Mouse (Mus musculus): ENCODE data around the gene Gm49450. TPM values are rescaled to one million over a fixed set of nuclear protein-coding genes. Genes with fewer than 3 reads are reported as not detected.

The Gm49450 gene
- polyA plus RNA-seq, 1 experiment, result 0.22 TPM

- Histone ChIP-seq H3ac (ENCODE audit: control insufficient read depth, insufficient read length, low read depth) (peak overlapping the region; percentile 49), H3K79me3 (ENCODE audit: low read depth) (no peaks in the 10 kb centered on the region), H3K4me3 (ENCODE audit: insufficient read depth, poor library complexity, severe bottlenecking) (no peak overlapping the region), H3K27me3 (ENCODE audit: control insufficient read depth, insufficient read depth, insufficient read length) (no peaks in the 10 kb centered on the region), H3K79me2 (ENCODE audit: control insufficient read depth, insufficient read depth) (no peaks in the 10 kb centered on the region), H3K36me3 (ENCODE audit: control insufficient read depth, insufficient read depth) (no peaks in the 10 kb centered on the region)
- TF ChIP-seq MYOD1 (IDR thresholded peaks at IDR 0.05; ENCODE audit: control insufficient read depth, insufficient read length, low read depth) (no peak), MAX (IDR thresholded peaks at IDR 0.05) (peak; percentile 96), USF1 (IDR thresholded peaks at IDR 0.05; ENCODE audit: low read depth) (no peak), CEBPB (IDR thresholded peaks at IDR 0.05; ENCODE audit: low read depth) (no peak), FOSL1 (IDR thresholded peaks at IDR 0.05; ENCODE audit: insufficient read depth, low read length, poor library complexity, severe bottlenecking) (no peak), CTCF (IDR thresholded peaks at IDR 0.05; ENCODE audit: control insufficient read depth, insufficient read depth, insufficient read length) (no peak), MYOG (IDR thresholded peaks at IDR 0.05; ENCODE audit: control insufficient read depth, extremely low read depth, insufficient read length) (no peak)
Measured at GRCm38 (mm10) chr15:98968701-98969371, 15.5 kb upstream of the Gm49450 start.

- Histone ChIP-seq H3K79me3 (ENCODE audit: low read depth) (no peaks in the 10 kb centered on the region), H3K4me3 (ENCODE audit: insufficient read depth, poor library complexity, severe bottlenecking) (no peak overlapping the region), H3K79me2 (ENCODE audit: control insufficient read depth, insufficient read depth) (no peaks in the 10 kb centered on the region), H3K36me3 (ENCODE audit: control insufficient read depth, insufficient read depth) (no peaks in the 10 kb centered on the region), H3K27me3 (ENCODE audit: control insufficient read depth, insufficient read depth, insufficient read length) (no peaks in the 10 kb centered on the region), H3ac (ENCODE audit: control insufficient read depth, insufficient read length, low read depth) (no peak overlapping the region)
- no peak for TF ChIP-seq MYOD1 (IDR thresholded peaks at IDR 0.05; ENCODE audit: control insufficient read depth, insufficient read length, low read depth)
- TF ChIP-seq MAX (IDR thresholded peaks at IDR 0.05), result no peak
- TF ChIP-seq CEBPB (IDR thresholded peaks at IDR 0.05; ENCODE audit: low read depth), result no peak
- no peak for TF ChIP-seq FOSL1 (IDR thresholded peaks at IDR 0.05; ENCODE audit: insufficient read depth, low read length, poor library complexity, severe bottlenecking)
- TF ChIP-seq USF1 (IDR thresholded peaks at IDR 0.05; ENCODE audit: low read depth), result no peak
- TF ChIP-seq MYOG (IDR thresholded peaks at IDR 0.05; ENCODE audit: control insufficient read depth, extremely low read depth, insufficient read length), result no peak
- TF ChIP-seq CTCF (IDR thresholded peaks at IDR 0.05; ENCODE audit: control insufficient read depth, insufficient read depth, insufficient read length), result no peak
Measured at GRCm38 (mm10) chr15:98959531-98959930, 6.2 kb upstream of the Gm49450 start.

GRCm38 (mm10) chr15:98958901-98959420 is 5.6 kb upstream of the Gm49450 start:
- Histone ChIP-seq H3K79me3 (ENCODE audit: low read depth) (no peaks in the 10 kb centered on the region), H3K4me3 (ENCODE audit: insufficient read depth, poor library complexity, severe bottlenecking) (no peak overlapping the region), H3K27me3 (ENCODE audit: control insufficient read depth, insufficient read depth, insufficient read length) (no peaks in the 10 kb centered on the region), H3K79me2 (ENCODE audit: control insufficient read depth, insufficient read depth) (no peaks in the 10 kb centered on the region), H3ac (ENCODE audit: control insufficient read depth, insufficient read length, low read depth) (no peak overlapping the region), H3K36me3 (ENCODE audit: control insufficient read depth, insufficient read depth) (no peaks in the 10 kb centered on the region)
- no peak for TF ChIP-seq CTCF (IDR thresholded peaks at IDR 0.05; ENCODE audit: control insufficient read depth, insufficient read depth, insufficient read length)
- TF ChIP-seq MYOG (IDR thresholded peaks at IDR 0.05; ENCODE audit: control insufficient read depth, extremely low read depth, insufficient read length), result no peak

GRCm38 (mm10) chr15:98957475-98957874 is 4.1 kb upstream of the Gm49450 start:
- Histone ChIP-seq H3ac (ENCODE audit: control insufficient read depth, insufficient read length, low read depth) (no peak overlapping the region), H3K79me2 (ENCODE audit: control insufficient read depth, insufficient read depth) (peaks cover 9% of the 10 kb centered on the region), H3K27me3 (ENCODE audit: control insufficient read depth, insufficient read depth, insufficient read length) (no peaks in the 10 kb centered on the region), H3K79me3 (ENCODE audit: low read depth) (peaks cover 8% of the 10 kb centered on the region), H3K4me3 (ENCODE audit: insufficient read depth, poor library complexity, severe bottlenecking) (no peak overlapping the region), H3K36me3 (ENCODE audit: control insufficient read depth, insufficient read depth) (peaks cover under 1% of the 10 kb centered on the region)
- no peak for TF ChIP-seq USF1 (IDR thresholded peaks at IDR 0.05; ENCODE audit: low read depth)
- TF ChIP-seq FOSL1 (IDR thresholded peaks at IDR 0.05; ENCODE audit: insufficient read depth, low read length, poor library complexity, severe bottlenecking), result no peak
- no peak for TF ChIP-seq CTCF (IDR thresholded peaks at IDR 0.05; ENCODE audit: control insufficient read depth, insufficient read depth, insufficient read length)
- no peak for TF ChIP-seq MYOD1 (IDR thresholded peaks at IDR 0.05; ENCODE audit: control insufficient read depth, insufficient read length, low read depth)
- TF ChIP-seq CEBPB (IDR thresholded peaks at IDR 0.05; ENCODE audit: low read depth), result no peak
- no peak for TF ChIP-seq MYOG (IDR thresholded peaks at IDR 0.05; ENCODE audit: control insufficient read depth, extremely low read depth, insufficient read length)
- no peak for TF ChIP-seq MAX (IDR thresholded peaks at IDR 0.05)

GRCm38 (mm10) chr15:98956000-98956399 is 2.6 kb upstream of the Gm49450 start:
- Histone ChIP-seq H3K4me3 (ENCODE audit: insufficient read depth, poor library complexity, severe bottlenecking) (no peak overlapping the region), H3K36me3 (ENCODE audit: control insufficient read depth, insufficient read depth) (peaks cover 14% of the 10 kb centered on the region), H3K79me2 (ENCODE audit: control insufficient read depth, insufficient read depth) (peaks cover 24% of the 10 kb centered on the region), H3ac (ENCODE audit: control insufficient read depth, insufficient read length, low read depth) (no peak overlapping the region), H3K27me3 (ENCODE audit: control insufficient read depth, insufficient read depth, insufficient read length) (no peaks in the 10 kb centered on the region), H3K79me3 (ENCODE audit: low read depth) (peaks cover 21% of the 10 kb centered on the region)
- no peak for TF ChIP-seq MYOG (IDR thresholded peaks at IDR 0.05; ENCODE audit: control insufficient read depth, extremely low read depth, insufficient read length)
- no peak for TF ChIP-seq USF1 (IDR thresholded peaks at IDR 0.05; ENCODE audit: low read depth)
- no peak for TF ChIP-seq MAX (IDR thresholded peaks at IDR 0.05)
- TF ChIP-seq CTCF (IDR thresholded peaks at IDR 0.05; ENCODE audit: control insufficient read depth, insufficient read depth, insufficient read length), result no peak
- TF ChIP-seq MYOD1 (IDR thresholded peaks at IDR 0.05; ENCODE audit: control insufficient read depth, insufficient read length, low read depth), result no peak
- TF ChIP-seq CEBPB (IDR thresholded peaks at IDR 0.05; ENCODE audit: low read depth), result no peak
- TF ChIP-seq FOSL1 (IDR thresholded peaks at IDR 0.05; ENCODE audit: insufficient read depth, low read length, poor library complexity, severe bottlenecking), result no peak
